Mouse (Mus musculus): Measurements from ENCODE around the gene Olfr622.

Olfr622 gene

DNA sequence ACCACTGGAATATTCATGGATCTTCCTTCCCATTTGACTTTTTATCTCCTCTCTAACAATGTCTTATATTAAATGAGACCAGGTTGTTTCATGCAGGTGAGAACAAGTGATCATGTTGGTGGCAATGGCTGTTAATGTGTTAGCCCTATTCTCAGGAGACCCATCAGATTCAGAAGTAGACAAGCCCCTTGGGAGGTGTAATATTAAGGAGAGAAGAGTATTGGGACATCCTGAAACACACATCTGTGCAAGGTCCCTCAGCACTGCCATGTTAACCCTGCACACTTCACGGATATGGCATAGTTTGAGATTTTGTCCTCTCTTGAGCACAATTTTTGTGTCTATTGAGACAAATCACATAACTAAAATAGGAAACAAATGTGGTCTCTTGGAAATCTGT is at the start of gene Olfr622:
Gene Olfr622, minus strand, starts transcription at position 101 of the 400 bp plus-strand sequence.
- no peak for DNase-seq

DNA sequence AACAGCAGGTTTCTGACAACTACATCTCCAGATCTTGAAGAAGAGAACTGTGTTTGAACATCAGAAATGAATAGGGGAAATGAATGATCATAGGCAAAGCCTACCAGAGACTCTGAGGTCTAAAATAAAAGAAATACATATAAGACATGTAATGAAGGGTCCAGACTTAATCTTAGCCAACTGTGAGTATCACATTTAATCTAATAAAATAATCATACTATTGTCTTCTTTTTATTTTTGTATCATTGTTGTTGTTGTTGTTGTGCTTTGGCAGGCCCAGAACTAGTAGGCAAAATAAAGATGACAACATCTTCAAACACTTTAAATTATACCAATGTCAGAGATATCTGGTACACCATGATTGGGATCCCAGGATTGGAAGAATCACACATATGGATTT is 39.9 kb upstream of the Olfr622 start, which contains the start of gene Olfr625-ps1:
Gene Olfr625-ps1, plus strand, starts transcription at position 301 of the 400 bp plus-strand sequence.
- no peak for DNase-seq

DNA sequence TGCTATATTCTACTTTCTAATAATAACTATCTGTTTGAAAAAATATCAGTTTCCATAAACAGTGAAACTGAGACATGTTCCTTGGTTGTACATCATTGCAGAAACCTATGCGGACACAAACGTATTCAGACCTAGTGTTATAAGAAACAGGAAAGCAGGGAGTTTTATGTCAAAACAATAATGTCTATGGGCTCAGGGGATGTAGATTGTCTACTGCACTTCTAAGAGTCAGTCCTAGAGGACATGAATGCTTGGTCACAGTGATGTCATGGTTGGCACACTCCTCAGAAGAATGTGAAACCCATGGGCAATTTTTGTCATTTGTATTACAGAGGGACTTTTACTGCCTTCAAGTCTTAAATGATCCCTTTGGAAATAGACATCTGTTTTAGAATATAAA is 28.6 kb upstream of the Olfr622 start, which contains the start of gene Olfr624:
Gene Olfr624, minus strand, starts transcription at position 101 of the 400 bp plus-strand sequence.
- DNase-seq = no peak

DNA sequence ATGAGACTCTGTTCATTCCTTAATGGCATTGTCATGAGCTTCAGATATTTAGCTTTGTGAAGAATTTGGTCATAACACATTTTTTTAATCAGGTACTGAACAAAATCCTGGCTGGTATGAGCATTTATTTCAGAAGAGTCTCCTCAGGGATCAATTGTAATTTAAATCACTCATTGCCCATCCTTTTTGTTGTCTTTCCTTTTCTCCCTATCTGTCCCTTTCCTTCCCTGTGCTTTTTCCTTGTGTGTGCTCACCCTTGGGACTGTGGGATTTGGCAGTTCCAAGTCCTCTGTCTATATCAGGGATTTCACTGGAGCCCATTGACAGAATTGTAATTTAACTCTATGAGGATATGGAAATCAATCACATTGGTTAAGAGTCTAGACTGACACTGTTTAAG is 21.1 kb upstream of the Olfr622 start, which contains the start of gene Olfr623:
Gene Olfr623, minus strand, starts transcription at position 101 of the 400 bp plus-strand sequence.
- no peak for DNase-seq

DNA sequence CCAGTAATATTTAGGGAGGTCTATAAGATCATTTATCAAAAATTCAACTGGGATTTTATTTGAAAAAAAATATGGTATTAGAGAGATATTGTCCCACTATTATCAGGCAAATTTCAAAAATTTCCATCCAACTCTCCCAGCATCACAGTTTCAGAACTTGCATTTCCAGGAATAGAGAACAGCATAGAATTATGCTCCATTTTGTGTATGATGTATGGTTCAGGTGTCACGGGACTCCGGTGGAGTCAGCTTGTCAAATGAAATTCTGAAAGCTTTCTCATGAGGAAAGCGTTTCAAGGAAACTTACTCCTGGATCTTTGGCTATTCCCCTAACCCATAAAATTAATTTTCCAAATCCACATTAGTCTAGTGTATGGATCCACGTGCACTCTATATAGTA is 1.6 kb upstream of the Olfr622 start:
- DNase-seq = no peak

DNA sequence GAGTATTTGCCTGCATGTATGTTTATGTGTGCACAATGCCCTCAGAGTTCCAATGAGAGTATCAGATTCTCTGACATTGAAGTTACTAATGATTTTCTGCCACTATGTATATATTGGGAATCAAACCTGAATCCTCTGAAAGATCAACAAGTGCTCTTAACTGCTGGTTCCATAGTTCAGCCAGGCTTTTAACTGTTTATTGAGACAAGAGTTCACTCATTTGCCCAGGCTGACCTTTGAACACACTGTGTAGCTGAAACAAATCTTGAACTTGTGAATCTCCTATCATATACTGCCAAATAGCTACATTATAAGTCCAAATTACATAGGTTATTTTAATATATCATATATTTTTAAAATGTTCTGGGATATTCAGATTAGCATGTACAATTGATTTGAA is 5.7 kb downstream of the Olfr622 start:
- DNase-seq = no peak

DNA sequence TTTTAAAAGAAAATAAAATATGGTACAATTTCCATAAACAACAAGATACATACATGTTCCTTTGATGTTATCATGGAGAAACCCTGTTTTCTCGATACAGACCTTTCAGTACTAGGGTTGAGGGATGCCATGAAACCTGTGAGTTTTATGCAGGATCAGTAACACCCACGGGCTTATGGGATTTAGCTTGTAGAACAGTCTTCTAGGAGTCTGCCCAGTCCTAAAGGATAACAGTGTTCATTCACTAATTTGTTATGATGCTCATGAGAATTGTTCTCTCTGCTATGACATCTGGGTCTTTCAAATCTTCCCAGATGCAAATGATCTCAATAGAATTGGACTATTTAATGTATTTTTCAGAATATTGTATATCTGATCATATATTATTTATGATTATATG is 30.1 kb downstream of the Olfr622 start, which contains the start of gene Olfr620:
Gene Olfr620, minus strand, starts transcription at position 101 of the 400 bp plus-strand sequence.
- no peak for DNase-seq

DNA sequence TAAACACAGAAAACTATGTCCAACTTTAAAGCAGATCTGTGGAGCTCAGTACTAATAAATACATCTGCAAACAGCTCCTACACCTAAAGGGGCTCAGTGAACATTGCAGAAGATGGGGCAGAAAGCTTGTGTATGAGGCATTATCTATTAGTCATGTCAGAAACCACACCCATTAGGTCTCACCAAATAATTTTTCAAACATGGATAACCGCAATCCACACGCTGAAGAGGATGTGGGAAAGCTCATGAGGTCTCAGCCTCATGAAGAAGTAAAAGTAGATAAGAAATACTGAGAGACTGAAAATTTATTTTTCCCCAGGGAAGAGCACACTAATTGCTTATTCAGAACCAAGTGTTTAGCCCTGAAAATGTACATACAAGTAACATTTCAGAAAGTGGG is 35.1 kb downstream of the Olfr622 start:
- no peak for DNase-seq

DNA sequence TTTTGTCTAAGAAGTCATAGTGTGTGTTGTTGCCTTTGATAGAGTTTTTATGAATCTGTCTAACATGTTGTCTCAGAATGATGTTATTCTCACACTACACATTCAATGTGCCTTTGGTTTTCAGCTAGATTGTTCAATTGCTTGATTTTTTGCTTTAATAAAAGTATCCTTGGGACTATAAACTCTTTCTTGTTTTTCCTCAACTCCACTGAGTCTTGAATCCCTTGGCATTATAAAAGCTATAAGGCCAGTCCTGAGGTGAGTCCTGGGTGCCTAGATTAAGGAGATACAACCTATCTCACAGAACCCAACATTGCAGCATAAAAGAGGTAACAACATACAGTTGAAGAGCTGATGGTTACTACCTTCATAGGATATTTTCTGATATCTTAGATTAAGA is 42.2 kb downstream of the Olfr622 start, which contains the start of gene Olfr619:
Gene Olfr619, plus strand, starts transcription at position 301 of the 400 bp plus-strand sequence.
- no peak for DNase-seq

DNA sequence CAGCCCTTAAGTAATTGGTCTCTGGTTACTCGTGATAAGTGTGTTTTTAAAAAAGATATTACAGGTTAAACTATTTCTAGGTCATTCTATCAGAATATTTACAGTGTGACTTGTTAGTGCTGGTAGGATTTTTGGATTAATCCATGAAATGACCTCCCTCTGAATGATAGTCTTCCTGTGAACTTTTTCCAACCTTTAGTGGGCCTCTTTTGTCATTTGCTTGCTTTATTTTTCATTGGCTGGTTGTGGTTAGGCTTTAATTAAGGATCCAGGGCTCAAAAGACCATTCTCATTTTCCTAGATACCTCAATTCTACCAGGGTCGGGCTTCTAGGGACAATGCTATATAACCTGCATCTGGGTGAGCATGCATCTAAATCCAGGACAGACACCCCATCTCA is 52.7 kb downstream of the Olfr622 start, which contains the start of gene Olfr618:
Gene Olfr618, plus strand, starts transcription at position 301 of the 400 bp plus-strand sequence.
- DNase-seq = no peak
